Mouse (Mus musculus): ENCODE data around the gene Nek6. TPM values are rescaled to one million over a fixed set of nuclear protein-coding genes. Genes with fewer than 3 reads are reported as not detected.

Gene Nek6
- total and polyA plus RNA-seq, 3 experiments, result 3.7 to 5.4 TPM; not detected in 1

- Histone ChIP-seq H3K27ac (ENCODE audit: control insufficient read depth, low read depth, low read length) (no peak overlapping the region), H3K9ac (ENCODE audit: control insufficient read depth, low read depth, low read length, poor library complexity, severe bottlenecking) (no peak overlapping the region), H3K4me1 (ENCODE audit: control insufficient read depth in 1 of 2, insufficient read depth in 2 of 2, low read length in 2 of 2) (0 out of 4 replicates have a peak, but pooled peaks cover 0 to 4% of the 10 kb centered on the region in 2 experiments), H3K27me3 (ENCODE audit: control insufficient read depth in 1 of 2, insufficient read depth in 2 of 2, low read length in 2 of 2) (no peaks in the 10 kb centered on the region), H3K79me2 (ENCODE audit: control insufficient read depth, insufficient read depth, low read length, poor library complexity) (peaks cover 22% of the 10 kb centered on the region), H3K9me3 (replicated peaks; ENCODE audit: insufficient read depth, low read length) (no peaks in the 10 kb centered on the region), H3K36me3 (ENCODE audit: control insufficient read depth in 1 of 2, insufficient read depth in 2 of 2, low read length in 2 of 2) (peaks cover 0 to 17% of the 10 kb centered on the region in 2 experiments; a peak in 3 of 4 replicates), H3K4me3 (ENCODE audit: control insufficient read depth in 1 of 2, insufficient read depth in 1 of 2, low read depth in 2 of 2, low read length in 2 of 2) (no peak overlapping the region)
- no peak for DNase-seq (ENCODE audit: low read depth, low spot score)
- TF ChIP-seq USF2 (IDR thresholded peaks at IDR 0.05; ENCODE audit: borderline replicate concordance in 1 of 2, insufficient read depth in 1 of 2, low read depth in 1 of 2, low read length in 2 of 2) (no peak), UBTF (IDR thresholded peaks at IDR 0.05; ENCODE audit: borderline replicate concordance, insufficient read depth, low read depth, low read length) (no peak), TCF12 (IDR thresholded peaks at IDR 0.05; ENCODE audit: low read depth, low read length) (no peak)
Observed at GRCm38 (mm10) chr2:38623411-38623810, 112.0 kb downstream of the Nek6 start.

GRCm38 (mm10) chr2:38623821-38624590 lies 112.6 kb downstream of the Nek6 start:
- no peaks in the 10 kb centered on the region for H3K9me3 ChIP-seq (replicated peaks; ENCODE audit: insufficient read depth, low read length)
- TF ChIP-seq POLR2AphosphoS2 (IDR thresholded peaks at IDR 0.05; ENCODE audit: low read length) (no peak), NELFE (IDR thresholded peaks at IDR 0.05; ENCODE audit: low read depth, low read length) (no peak), MYC (IDR thresholded peaks at IDR 0.05; ENCODE audit: low read depth, low read length) (no peak), GABPA (IDR thresholded peaks at IDR 0.05; ENCODE audit: low read depth, low read length) (no peak), USF1 (IDR thresholded peaks at IDR 0.05; ENCODE audit: low read depth, low read length) (no peak), ETS1 (IDR thresholded peaks at IDR 0.05; ENCODE audit: low read depth, low read length) (no peak), RAD21 (IDR thresholded peaks at IDR 0.05; ENCODE audit: low read depth, low read length) (no peak), TBP (IDR thresholded peaks at IDR 0.05; ENCODE audit: low read depth, low read length) (no peak), MYB (IDR thresholded peaks at IDR 0.05; ENCODE audit: low read depth, low read length) (no peak), SIN3A (IDR thresholded peaks at IDR 0.05; ENCODE audit: low read length) (no peak), MAX (IDR thresholded peaks at IDR 0.05; ENCODE audit: low read length) (no peak), CHD1 (IDR thresholded peaks at IDR 0.05; ENCODE audit: low read depth, low read length) (no peak), MXI1 (IDR thresholded peaks at IDR 0.05; ENCODE audit: low read depth, low read length) (no peak), BHLHE40 (IDR thresholded peaks at IDR 0.05; ENCODE audit: borderline replicate concordance, low read depth, low read length) (no peak), GATA1 (IDR thresholded peaks at IDR 0.05; ENCODE audit: low read depth, low read length) (no peak), TAL1 (IDR thresholded peaks at IDR 0.05; ENCODE audit: low read length) (no peak), ZKSCAN1 (IDR thresholded peaks at IDR 0.05; ENCODE audit: low read depth, low read length) (no peak), CHD2 (IDR thresholded peaks at IDR 0.05; ENCODE audit: low read length) (no peak), USF2 (IDR thresholded peaks at IDR 0.05; ENCODE audit: borderline replicate concordance in 1 of 2, insufficient read depth in 1 of 2, low read depth in 1 of 2, low read length in 2 of 2) (no peak), KAT2A (conservative IDR thresholded peaks at IDR 0.05; ENCODE audit: low read depth, low read length) (no peak)
- no peak overlapping the region for H3K4me3 ChIP-seq (ENCODE audit: control insufficient read depth in 1 of 2, insufficient read depth in 1 of 2, low read depth in 2 of 2, low read length in 2 of 2)
- no peak overlapping the region for H3K27ac ChIP-seq (ENCODE audit: control insufficient read depth, low read depth, low read length)
- no peak for DNase-seq (ENCODE audit: low read depth, low spot score)
- H3K36me3 ChIP-seq (ENCODE audit: control insufficient read depth in 1 of 2, insufficient read depth in 2 of 2, low read length in 2 of 2), result peaks cover 0 to 15% of the 10 kb centered on the region in 2 experiments; a peak in 3 of 4 replicates
- no peaks in the 10 kb centered on the region for H3K27me3 ChIP-seq (ENCODE audit: control insufficient read depth in 1 of 2, insufficient read depth in 2 of 2, low read length in 2 of 2)
- peaks cover 22% of the 10 kb centered on the region for H3K79me2 ChIP-seq (ENCODE audit: control insufficient read depth, insufficient read depth, low read length, poor library complexity)
- H3K4me1 ChIP-seq (ENCODE audit: control insufficient read depth in 1 of 2, insufficient read depth in 2 of 2, low read length in 2 of 2), result 0 out of 4 replicates have a peak, but pooled peaks cover 0 to 4% of the 10 kb centered on the region in 2 experiments
- no peak overlapping the region for H3K9ac ChIP-seq (ENCODE audit: control insufficient read depth, low read depth, low read length, poor library complexity, severe bottlenecking)

Data from MEL (cell line).